Mouse (Mus musculus) forebrain, embryonic 13.5 days (tissue): ENCODE measurements around the gene Itgam. TPM values are rescaled to one million over a fixed set of nuclear protein-coding genes. Genes with fewer than 3 reads are reported as not detected.
"Not testable (repeated sequence)": the region's sequence is repeated elsewhere in the genome, so short reads cannot be mapped to it uniquely, and the experiment has no call there.

Experiments
- ATAC-seq: fragments of 200-750 bp; cut with Nextera tagmentation; 2 replicates; pipeline ENCODE4 v1.8.0; 2017
- H3K27ac ChIP-seq: fragments of 300-500 bp; sonication (generic); 2 replicates; pipeline ENCODE4 v1.5.1; 2015; ENCODE audit warnings: inconsistent platforms, mild to moderate bottlenecking, moderate library complexity
- H3K27me3 ChIP-seq: fragments of 300-500 bp; sonication (generic); 2 replicates; pipeline ENCODE4 v1.6.1; 2015; ENCODE audit warnings: mild to moderate bottlenecking, inconsistent platforms
- H3K36me3 ChIP-seq: fragments of 300-500 bp; sonication (generic); 2 replicates; pipeline ENCODE4 v1.6.1; 2015; ENCODE audit warnings: mild to moderate bottlenecking, inconsistent platforms; ENCODE audit not compliant: poor library complexity, severe bottlenecking
- H3K4me1 ChIP-seq: fragments of 300-500 bp; sonication (generic); 2 replicates; pipeline ENCODE4 v1.6.1; 2015; ENCODE audit warnings: inconsistent platforms
- H3K4me2 ChIP-seq: fragments of 300-500 bp; sonication (generic); 2 replicates; pipeline ENCODE4 v1.6.1; 2015; ENCODE audit warnings: inconsistent platforms, mild to moderate bottlenecking, moderate library complexity
- H3K4me3 ChIP-seq: fragments of 300-500 bp; sonication (generic); 2 replicates; pipeline ENCODE4 v1.5.1; 2015; ENCODE audit warnings: mild to moderate bottlenecking, inconsistent platforms
- H3K9ac ChIP-seq: fragments of 300-500 bp; sonication (generic); 2 replicates; pipeline ENCODE4 v1.6.1; 2015; ENCODE audit warnings: mild to moderate bottlenecking, inconsistent platforms
- H3K9me3 ChIP-seq: fragments of 300-500 bp; sonication (generic); replicated peaks from 2 replicates; pipeline ENCODE4 v1.6.1; 2016; ENCODE audit warnings: inconsistent platforms
- WGBS: fragments of 180-500 bp; shearing (Covaris S2); methylation state at CpG from one replicate; pipeline ENCODE4 v1.1.7; 2015; 5-methylcytosine and 5-hydroxymethylcytosine counted together
- polyA plus RNA-seq: library from polyadenylated mRNA; unstranded; fragments of >200 nt; fragmentation: Nextera tagmentation; extraction: Ambion mirVana; gene quantifications from 2 replicates; pipeline ENCODE4 v1.2.1, GENCODE M21; 2015

Gene Itgam
- 0.36 and 0.40 TPM in 2 replicates for polyA plus RNA-seq

DNA sequence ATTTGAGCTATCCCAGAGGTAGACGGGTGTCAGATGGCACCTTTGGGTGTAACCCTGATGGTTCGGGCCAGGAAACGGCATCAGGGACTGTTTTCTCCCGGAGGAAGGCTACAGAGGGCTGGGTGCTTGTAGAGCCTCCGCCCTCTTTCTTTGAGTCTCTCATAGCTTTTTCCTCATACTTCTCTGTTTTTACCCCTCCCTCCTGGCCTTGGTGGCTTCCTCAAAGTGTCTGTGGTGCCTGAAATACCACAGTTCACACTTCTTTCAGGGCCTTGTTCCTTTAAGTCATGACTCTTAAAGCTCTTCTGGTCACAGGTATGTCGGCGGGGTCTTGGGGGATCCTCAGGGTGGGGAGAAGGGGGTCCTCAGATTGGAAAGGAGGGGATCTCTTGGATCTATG is at the start of gene Itgam, which contains the start of gene Gm49368:
TSS of gene Itgam (plus strand) at position 185 of the 400 bp plus-strand sequence.
TSS of gene Gm49368 (plus strand) at position 228 of the 400 bp plus-strand sequence.
- no peak within 1 kb of the TSS for H3K27ac ChIP-seq
- H3K27me3 ChIP-seq = no peaks in the 10 kb centered on the region
- H3K4me2 ChIP-seq = no peak within 1 kb of the TSS
- no peaks in the 10 kb centered on the region for H3K4me1 ChIP-seq
- 96% methylated on average over 7 of the region's 7 CpGs for WGBS
- no peak within 1 kb of the TSS for H3K4me3 ChIP-seq
- no peak for ATAC-seq
- no peaks in the 10 kb centered on the region for H3K36me3 ChIP-seq
- H3K9ac ChIP-seq = no peak within 1 kb of the TSS
- H3K9me3 ChIP-seq = no peaks in the 10 kb centered on the region

DNA sequence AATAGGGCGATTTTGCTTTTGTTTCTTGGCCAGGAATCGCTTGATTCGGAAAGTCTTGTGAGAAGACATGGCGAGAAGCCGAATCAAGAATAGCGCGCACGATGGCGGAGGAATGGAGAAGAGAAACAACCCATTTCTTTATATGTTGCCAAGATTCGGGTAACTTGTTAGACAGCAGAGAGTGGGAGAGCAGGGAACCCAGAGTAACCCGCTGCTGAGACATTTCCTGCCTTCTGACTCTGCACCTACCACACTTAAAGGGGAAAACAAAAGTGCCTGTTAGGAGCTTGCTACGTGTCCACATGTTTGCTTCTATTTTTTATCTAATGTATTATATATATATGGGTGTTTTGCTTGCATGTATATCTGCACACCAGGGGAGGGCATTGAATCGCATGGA is 49.3 kb upstream of the Itgam start:
- H3K4me1 ChIP-seq = no peaks in the 10 kb centered on the region
- H3K4me3 ChIP-seq = no peak overlapping the region
- H3K27me3 ChIP-seq = no peaks in the 10 kb centered on the region
- H3K9me3 ChIP-seq = no peaks in the 10 kb centered on the region
- H3K36me3 ChIP-seq = no peaks in the 10 kb centered on the region
- ATAC-seq = no peak
- no peak overlapping the region for H3K9ac ChIP-seq
- H3K4me2 ChIP-seq = no peak overlapping the region
- WGBS = 93% methylated on average over 13 of the region's 13 CpGs
- H3K27ac ChIP-seq = no peak overlapping the region

DNA sequence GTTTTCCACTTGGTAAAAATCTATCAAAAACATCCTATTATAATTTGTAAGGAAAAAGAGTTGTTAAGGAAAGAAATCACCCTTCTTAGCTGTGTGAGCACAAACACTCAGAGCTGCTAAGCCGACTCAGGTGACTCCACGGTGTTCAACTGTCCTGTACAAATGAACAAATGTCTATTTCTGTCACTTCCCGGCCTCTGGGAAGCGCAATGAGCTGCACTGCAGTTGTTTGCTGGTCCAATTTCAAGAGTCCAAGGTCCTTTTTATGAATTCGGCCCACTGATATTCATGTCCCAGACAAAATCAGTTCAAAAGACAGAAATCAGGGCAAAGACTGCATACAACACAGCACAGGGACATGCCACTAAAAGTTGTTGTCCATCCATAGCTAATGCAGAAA is 46.3 kb upstream of the Itgam start:
- H3K36me3 ChIP-seq, H3K9ac ChIP-seq, H3K4me3 ChIP-seq, H3K4me1 ChIP-seq, H3K27ac ChIP-seq, H3K9me3 ChIP-seq, H3K27me3 ChIP-seq, H3K4me2 ChIP-seq, ATAC-seq: not testable (repeated sequence)
- 84% methylated on average over 5 of the region's 5 CpGs for WGBS

DNA sequence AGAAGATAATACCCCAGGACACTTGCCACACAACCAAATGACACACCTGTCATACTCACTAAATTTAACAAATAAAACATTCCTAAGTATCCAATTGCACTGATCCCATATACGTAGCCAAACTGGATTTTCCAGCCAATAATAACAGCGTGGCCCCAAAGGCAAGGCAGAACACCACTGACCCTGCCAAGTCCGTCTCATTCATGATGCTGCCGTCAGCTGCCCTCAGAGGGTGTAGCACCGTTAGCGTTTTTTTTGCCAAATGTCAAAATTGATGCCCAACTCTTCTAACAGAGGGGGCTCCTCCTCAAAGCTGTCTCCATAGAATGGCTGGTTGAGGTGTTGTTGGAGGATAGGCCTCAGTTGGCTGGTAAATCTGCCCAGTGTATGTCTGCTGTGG is 45.8 kb upstream of the Itgam start:
- H3K4me2 ChIP-seq = no peak overlapping the region
- H3K4me3 ChIP-seq = no peak overlapping the region
- H3K9me3 ChIP-seq = no peaks in the 10 kb centered on the region
- no peaks in the 10 kb centered on the region for H3K4me1 ChIP-seq
- no peak overlapping the region for H3K27ac ChIP-seq
- no peak overlapping the region for H3K9ac ChIP-seq
- ATAC-seq = no peak
- no peaks in the 10 kb centered on the region for H3K36me3 ChIP-seq
- 92% methylated on average over 6 of the region's 6 CpGs for WGBS
- no peaks in the 10 kb centered on the region for H3K27me3 ChIP-seq

DNA sequence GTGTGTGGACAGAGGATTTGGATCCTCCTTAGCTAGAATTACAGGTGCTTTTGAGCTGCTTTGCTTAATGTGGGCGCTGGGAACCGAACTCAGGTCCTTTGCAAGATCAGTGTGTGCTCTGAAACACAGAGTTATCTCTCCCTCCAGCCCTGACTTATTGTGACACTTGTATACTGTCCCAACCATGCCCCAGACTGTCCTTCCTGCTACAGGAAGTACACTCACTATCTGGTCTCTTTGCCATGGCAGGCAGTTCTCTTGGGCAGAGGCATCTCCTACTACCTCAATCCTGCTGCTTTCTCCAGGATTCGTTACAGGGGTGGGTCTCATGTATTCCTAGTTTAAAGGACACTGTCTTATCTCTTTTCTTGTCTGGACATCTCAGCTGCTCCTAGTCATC is 44.2 kb upstream of the Itgam start:
- no peak for ATAC-seq
- H3K4me2 ChIP-seq = no peak overlapping the region
- H3K4me1 ChIP-seq = no peaks in the 10 kb centered on the region
- no peak overlapping the region for H3K4me3 ChIP-seq
- 85% methylated on average over 3 of the region's 3 CpGs for WGBS
- no peaks in the 10 kb centered on the region for H3K9me3 ChIP-seq
- no peak overlapping the region for H3K9ac ChIP-seq
- H3K27ac ChIP-seq = no peak overlapping the region
- no peaks in the 10 kb centered on the region for H3K36me3 ChIP-seq
- H3K27me3 ChIP-seq = no peaks in the 10 kb centered on the region

DNA sequence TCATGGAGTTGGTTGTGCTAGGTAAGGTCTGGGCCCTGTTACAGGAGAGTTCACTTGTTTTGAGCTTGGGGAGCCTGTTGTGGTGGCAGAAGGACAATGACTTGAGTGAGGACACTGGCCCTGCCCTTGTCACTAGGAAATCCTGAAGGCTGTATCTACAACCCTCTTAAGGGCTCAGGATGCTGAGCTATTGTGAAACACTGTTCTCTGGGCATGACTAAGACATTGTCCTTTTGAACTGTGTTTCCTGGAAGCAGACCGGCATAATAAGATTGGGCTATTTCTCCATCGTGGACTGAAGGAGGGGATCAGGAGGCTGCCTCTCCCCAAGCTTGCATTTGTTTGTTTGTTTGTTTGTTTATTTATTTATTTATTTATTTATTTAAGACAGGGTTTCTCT is 43.3 kb upstream of the Itgam start:
- Histone ChIP-seq H3K9me3 (no peaks in the 10 kb centered on the region), H3K27me3 (no peaks in the 10 kb centered on the region), H3K27ac (no peak overlapping the region), H3K36me3 (no peaks in the 10 kb centered on the region), H3K4me1 (no peaks in the 10 kb centered on the region), H3K4me3 (no peak overlapping the region), H3K9ac (no peak overlapping the region), H3K4me2 (no peak overlapping the region)
- no peak for ATAC-seq
- 86% methylated on average over 2 of the region's 2 CpGs for WGBS

DNA sequence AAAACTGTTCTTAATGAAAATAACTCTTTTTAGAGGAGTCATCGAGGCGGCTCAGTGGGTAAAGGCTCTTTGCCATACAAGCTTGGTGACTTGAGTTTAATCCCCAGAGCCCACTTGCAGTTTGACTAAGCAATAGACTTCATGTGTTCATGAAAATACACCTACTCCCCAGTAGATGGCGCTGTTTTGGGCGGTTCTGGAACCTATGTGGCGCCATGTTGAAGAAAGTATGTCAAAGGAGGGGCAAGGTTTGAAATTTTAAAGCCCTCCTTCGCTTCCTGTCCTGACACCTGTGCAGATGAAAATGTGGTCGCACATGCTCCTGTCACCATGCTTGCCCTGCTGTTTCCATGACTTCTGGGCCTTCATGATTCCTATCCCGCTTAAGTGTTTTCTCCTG is 39.5 kb upstream of the Itgam start:
- Histone ChIP-seq H3K27ac (no peak overlapping the region), H3K9me3 (no peaks in the 10 kb centered on the region), H3K36me3 (no peaks in the 10 kb centered on the region), H3K4me1 (no peaks in the 10 kb centered on the region), H3K27me3 (no peaks in the 10 kb centered on the region), H3K9ac (no peak overlapping the region), H3K4me3 (no peak overlapping the region), H3K4me2 (no peak overlapping the region)
- WGBS = 59% methylated on average over 8 of the region's 8 CpGs
- no peak for ATAC-seq

DNA sequence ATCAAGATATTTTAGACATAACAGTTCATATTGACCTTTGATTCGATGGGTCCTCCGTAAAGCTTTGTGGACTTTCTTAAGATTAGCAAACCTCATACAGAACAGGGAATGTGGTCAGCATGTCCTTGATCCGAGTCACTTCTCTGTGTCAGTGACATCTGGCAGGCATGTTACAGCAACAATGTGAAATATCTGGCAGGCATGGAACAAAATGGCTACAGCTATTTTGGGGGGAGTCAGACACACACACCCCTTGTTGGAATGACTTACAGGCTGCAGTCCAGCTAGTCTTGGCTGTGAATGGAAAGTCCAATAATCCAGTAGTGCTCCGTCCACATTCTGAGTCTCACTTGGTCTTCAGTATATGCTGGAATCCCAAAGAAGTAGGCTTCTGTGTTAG is 38.9 kb upstream of the Itgam start:
- no peaks in the 10 kb centered on the region for H3K4me1 ChIP-seq
- H3K9me3 ChIP-seq = no peaks in the 10 kb centered on the region
- H3K9ac ChIP-seq = no peak overlapping the region
- no peak overlapping the region for H3K4me2 ChIP-seq
- no peak overlapping the region for H3K4me3 ChIP-seq
- WGBS = 94% methylated on average over 4 of the region's 4 CpGs
- no peaks in the 10 kb centered on the region for H3K27me3 ChIP-seq
- no peak overlapping the region for H3K27ac ChIP-seq
- no peak for ATAC-seq
- no peaks in the 10 kb centered on the region for H3K36me3 ChIP-seq

DNA sequence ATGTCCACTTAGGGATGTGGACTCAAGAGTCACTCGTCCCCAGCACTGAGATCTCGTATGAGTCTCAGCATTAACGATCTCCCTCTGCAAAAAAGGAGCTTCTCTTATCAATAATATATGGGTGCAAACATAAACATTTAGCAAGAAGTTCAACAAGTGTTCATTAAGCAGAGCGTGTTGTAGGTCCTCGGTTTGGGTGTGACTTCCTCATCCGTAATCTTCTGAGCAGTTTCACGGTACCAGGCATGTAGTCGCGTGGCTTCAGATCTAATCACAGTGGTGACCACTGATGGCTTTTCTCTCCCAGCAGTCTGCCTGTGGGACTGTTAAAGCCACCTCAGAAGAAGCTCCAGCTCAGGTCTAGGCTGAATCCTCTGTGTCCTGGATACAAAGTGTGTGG is 38.1 kb upstream of the Itgam start:
- 94% methylated on average over 9 of the region's 9 CpGs for WGBS
- Histone ChIP-seq H3K9ac (no peak overlapping the region), H3K9me3 (no peaks in the 10 kb centered on the region), H3K36me3 (no peaks in the 10 kb centered on the region), H3K27me3 (no peaks in the 10 kb centered on the region), H3K4me2 (no peak overlapping the region), H3K4me1 (no peaks in the 10 kb centered on the region), H3K27ac (no peak overlapping the region), H3K4me3 (no peak overlapping the region)
- no peak for ATAC-seq

DNA sequence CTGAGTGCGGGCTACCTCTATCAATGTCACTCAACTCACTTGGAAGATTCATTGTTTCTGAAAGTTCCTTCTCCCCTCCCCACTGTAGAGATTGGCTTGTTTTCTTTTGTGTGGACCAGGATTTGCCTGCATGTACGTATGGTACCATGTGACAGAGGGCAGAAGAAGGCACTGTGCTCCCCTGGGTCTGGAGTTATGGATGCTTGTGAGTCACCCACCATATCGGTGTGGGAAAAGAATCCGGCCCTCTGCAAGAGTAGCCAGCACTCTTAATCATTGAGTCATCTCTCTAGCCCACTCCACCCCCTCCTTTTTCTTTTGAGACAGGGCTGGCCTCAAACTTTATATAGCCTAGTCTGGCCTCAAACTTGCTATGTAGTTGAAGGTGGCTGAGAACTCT is 37.5 kb upstream of the Itgam start:
- H3K9me3 ChIP-seq = no peaks in the 10 kb centered on the region
- no peak for ATAC-seq
- H3K4me1 ChIP-seq = no peaks in the 10 kb centered on the region
- WGBS = 89% methylated on average over 4 of the region's 4 CpGs
- no peak overlapping the region for H3K9ac ChIP-seq
- no peak overlapping the region for H3K4me2 ChIP-seq
- no peak overlapping the region for H3K4me3 ChIP-seq
- H3K27me3 ChIP-seq = no peaks in the 10 kb centered on the region
- H3K36me3 ChIP-seq = no peaks in the 10 kb centered on the region
- no peak overlapping the region for H3K27ac ChIP-seq

DNA sequence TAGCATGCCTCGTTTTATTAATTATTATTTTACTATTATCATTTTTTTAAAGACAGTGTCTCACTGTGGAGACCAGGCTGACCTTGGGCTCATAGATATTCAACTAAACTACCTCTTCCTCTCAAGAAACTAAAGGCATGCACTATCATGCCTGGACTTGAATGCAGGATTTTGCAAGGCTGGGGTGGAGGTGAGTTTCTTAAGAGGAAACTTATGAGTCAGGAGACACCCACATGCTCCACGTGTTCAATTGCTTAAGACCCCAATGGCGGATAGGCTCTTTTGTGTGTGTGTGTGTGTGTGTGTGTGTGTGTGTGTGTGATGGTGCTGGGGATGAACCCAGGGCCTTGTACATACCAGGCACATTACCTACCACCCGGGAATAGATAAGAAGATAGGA is 37.1 kb upstream of the Itgam start:
- no peak for ATAC-seq
- 80% methylated on average over 4 of the region's 4 CpGs for WGBS
- H3K27me3 ChIP-seq = no peaks in the 10 kb centered on the region

DNA sequence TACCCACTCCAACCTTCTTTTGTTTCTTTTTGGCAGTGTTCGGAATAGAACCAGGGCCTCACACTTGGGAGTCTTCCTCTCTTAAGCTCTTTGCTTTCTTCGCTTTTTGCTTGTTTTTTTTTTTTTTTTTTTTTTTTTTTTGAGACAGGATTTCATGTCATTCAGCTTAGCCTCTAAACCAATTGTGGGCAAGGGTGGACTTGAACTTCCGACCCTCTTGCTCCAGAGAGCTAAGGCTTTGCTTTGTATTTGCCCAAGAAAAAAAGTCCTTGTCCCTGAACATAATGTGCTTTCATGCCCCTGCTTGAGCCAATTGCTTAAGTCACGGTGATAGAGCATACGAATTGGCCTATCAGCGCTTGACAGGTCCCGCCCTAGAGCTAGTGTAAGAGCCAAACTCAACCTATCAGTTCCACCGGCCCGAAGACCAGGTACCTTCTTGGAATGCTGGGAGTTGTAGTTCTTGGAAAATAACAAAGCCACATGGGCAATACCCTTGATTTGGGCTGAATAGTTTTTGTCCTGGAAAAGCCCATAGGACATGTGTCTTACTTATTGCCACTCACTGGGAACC is 30.9 kb upstream of the Itgam start:
- Histone ChIP-seq H3K4me3 (no peak overlapping the region), H3K27me3 (no peaks in the 10 kb centered on the region), H3K4me2 (no peak overlapping the region), H3K9me3 (no peaks in the 10 kb centered on the region), H3K27ac (no peak overlapping the region), H3K36me3 (no peaks in the 10 kb centered on the region), H3K9ac (no peak overlapping the region), H3K4me1 (no peaks in the 10 kb centered on the region)
- WGBS = 39% methylated on average over 9 of the region's 9 CpGs
- ATAC-seq = no peak

More for the DNA sequence above, 37.1 kb upstream of the Itgam start:
- Histone ChIP-seq H3K9ac (no peak overlapping the region), H3K36me3 (no peaks in the 10 kb centered on the region), H3K4me3 (no peak overlapping the region), H3K4me2 (no peak overlapping the region), H3K27ac (no peak overlapping the region), H3K9me3 (no peaks in the 10 kb centered on the region), H3K4me1 (no peaks in the 10 kb centered on the region)

DNA sequence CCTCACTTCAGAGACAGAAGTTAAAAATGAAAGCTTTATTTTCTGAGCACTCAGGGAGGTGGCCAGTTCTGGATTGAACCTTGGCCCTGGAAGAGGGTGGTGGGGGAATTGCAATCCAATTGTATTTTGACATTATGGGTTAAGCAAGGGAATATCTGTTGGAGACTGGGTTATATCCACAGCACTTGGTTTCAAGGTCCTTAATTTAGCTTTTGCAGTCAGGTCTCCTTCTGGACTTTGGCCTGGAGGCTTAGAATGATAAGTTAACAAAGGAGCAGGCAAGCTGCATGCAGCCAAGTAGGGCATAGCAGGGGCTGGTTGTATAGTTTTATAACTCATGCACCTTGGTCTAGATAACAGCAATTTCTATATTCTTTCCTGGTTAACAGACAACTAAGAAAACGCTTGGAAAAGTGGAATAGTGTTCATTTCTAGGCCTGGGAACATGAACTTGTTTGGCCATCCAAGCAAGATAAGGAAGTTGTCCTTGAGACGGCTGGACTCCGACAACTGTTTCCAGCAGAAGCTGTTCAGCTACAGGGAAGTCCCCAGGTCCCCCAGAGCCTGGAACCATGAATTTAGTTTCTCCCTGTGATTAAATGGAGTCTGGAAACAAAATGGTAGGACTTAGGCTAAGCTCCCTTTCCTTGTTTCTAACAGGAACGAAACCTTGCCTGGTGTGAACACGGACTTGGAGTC is 30.0 kb upstream of the Itgam start:
- H3K9me3 ChIP-seq = no peaks in the 10 kb centered on the region
- WGBS = 90% methylated on average over 5 of the region's 5 CpGs
- H3K27ac ChIP-seq = no peak overlapping the region
- no peaks in the 10 kb centered on the region for H3K4me1 ChIP-seq
- no peak overlapping the region for H3K4me2 ChIP-seq
- no peaks in the 10 kb centered on the region for H3K36me3 ChIP-seq
- no peak overlapping the region for H3K4me3 ChIP-seq
- ATAC-seq = no peak
- no peak overlapping the region for H3K9ac ChIP-seq
- H3K27me3 ChIP-seq = no peaks in the 10 kb centered on the region
